Mouse (Mus musculus): ENCODE data around the gene Otx1.

Otx1 gene

GRCm38 (mm10) chr11:21988398-21988946 is 14.2 kb downstream of the Otx1 start:
- ChIA-PET POLR2A (interaction anchor here (0.6 to 1.7 kb wide), 8 partner anchors 9 to 961 kb away, joined by 3 to 6 read pairs (median 4); no protein-coding TSS in a partner anchor), CTCF (interaction anchor here in 1 of 4 experiments (1.4 kb wide), 1 partner anchor 15 kb away, joined by 5 read pairs; no protein-coding TSS in a partner anchor)

- ChIA-PET CTCF (interaction anchor here in 1 of 4 experiments (0.7 kb wide), 1 partner anchor 614 kb away, joined by 3 read pairs; no protein-coding TSS in a partner anchor), POLR2A (interaction anchor here in 1 of 4 experiments (1.2 kb wide), 1 partner anchor 10 kb away, joined by 6 read pairs; no protein-coding TSS in a partner anchor)
Measured at GRCm38 (mm10) chr11:21985118-21985517, 17.6 kb downstream of the Otx1 start.

DNA sequence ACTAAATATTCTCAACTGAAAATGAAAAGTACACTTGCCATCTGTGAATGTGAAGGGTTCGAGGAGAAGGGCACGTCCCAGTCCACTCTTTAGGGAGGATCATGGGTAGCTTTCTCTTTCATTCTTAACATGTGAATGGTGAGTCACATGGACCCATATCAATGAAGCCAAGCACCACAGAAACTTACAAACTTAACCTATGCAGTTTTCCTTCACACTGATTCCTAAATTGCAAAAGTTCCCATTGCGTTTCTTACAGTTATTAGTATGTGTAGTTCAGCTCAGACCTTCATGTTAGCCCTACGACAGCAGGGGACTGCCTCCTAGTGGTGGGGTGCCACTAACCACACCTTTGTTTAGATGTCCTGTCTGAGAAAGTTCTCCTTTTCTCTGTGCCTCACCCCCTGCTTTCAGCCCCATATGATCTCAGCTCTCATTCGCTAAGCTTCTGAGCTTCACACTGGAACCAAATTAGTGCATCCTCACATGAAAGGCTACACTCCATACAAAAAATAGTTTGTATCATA is 28.6 kb downstream of the Otx1 start:
- POLR2A ChIA-PET = no interaction called here
- CTCF ChIA-PET = interaction anchor here in 2 of 4 experiments (0.6 to 0.7 kb wide), 3 partner anchors 14 to 313 kb away, joined by 3 to 5 read pairs (median 3); no protein-coding TSS in a partner anchor

DNA sequence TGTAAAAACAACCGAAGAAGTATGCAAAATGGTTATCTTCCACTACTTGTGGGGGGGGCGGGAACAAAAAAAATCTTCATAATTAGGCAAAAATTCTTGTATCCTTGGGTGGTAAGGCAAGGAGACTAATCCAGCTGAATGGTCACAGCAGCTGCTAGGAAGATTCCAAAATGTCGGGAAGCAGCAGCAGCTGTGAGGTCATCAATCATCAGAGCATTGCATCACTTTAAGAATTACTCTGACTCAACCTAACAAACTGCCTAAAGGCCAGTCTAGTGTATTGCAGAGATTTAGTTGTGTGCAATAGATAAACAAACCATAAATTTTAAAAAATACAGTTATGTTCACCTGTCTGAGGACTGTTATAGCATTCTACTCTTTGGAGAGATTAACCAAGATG is 29.1 kb downstream of the Otx1 start:
- ChIA-PET CTCF (interaction anchor here in 3 of 4 experiments (0.5 to 0.7 kb wide), 4 partner anchors 15 to 313 kb away, joined by 3 to 5 read pairs (median 3); no protein-coding TSS in a partner anchor), POLR2A (no interaction called here)

- ChIA-PET POLR2A (no interaction called here), CTCF (no interaction called here)
Measured at GRCm38 (mm10) chr11:21968922-21969321, 33.8 kb downstream of the Otx1 start.

- ChIA-PET CTCF (no interaction called here), POLR2A (no interaction called here)
Measured at GRCm38 (mm10) chr11:21955167-21955566, 47.5 kb downstream of the Otx1 start.

- CTCF ChIA-PET = interaction anchor here in 1 of 4 experiments (0.6 kb wide), 2 partner anchors 66 to 462 kb away, joined by 3 to 4 read pairs; no protein-coding TSS in a partner anchor
- POLR2A ChIA-PET = no interaction called here
Measured at GRCm38 (mm10) chr11:21951657-21952237, 51.0 kb downstream of the Otx1 start.

DNA sequence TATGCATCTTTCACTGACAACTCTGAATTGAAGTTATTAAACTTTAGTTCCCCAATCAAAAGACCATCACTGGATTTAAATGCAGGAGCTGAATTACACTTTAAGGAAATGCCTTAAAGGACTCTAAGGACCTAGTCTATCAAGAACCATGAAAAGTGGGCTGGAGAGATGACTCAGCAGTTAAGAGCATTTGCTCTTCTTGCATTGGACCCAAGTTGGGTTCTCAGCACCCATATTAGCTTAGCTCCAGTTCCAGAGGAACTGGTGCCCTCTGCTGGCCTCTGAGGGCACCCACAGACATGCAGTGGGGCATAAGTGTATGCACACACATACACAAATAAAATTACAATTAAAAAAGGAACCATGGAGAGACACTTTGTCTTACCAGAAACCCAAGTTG is 52.6 kb downstream of the Otx1 start:
- ChIA-PET POLR2A (no interaction called here), CTCF (no interaction called here)
